ENCODE assay signal across 25 mouse cellular contexts in the genomic region with DNA sequence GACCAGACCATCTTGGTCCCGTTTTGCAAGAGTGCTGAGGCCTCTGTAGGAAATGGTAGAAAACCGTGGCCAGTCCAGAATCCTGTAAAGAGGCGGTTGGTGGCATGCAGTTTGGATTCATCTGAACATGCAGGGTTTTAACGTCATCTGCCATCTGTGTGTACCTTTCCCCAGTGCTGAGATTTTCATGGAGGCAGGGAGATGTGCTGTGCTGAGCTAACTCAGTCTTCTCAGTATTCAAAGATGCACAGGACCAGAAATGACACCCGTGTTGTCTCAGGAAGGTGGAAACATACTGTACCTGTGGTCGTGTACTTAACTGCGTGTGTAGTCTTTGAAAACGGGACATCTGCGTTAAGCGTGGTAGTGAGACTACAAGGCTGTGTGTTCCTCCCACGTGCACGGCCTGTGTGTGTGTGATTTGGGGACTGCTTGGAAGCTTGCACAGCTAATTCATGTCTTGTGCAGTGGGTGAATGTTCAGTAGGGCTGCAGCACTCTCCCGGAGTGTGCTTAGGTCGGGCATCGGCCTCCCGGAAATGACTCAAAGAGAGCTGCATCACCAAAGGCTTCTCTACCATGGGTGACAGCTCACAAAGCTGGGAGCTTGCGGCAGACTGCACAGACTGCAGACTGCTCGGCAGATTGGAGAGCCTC. TPM values are rescaled to one million over a fixed set of nuclear protein-coding genes. Genes with fewer than 3 reads are reported as not detected.
DNase-seq lines count a peak whose midpoint lies in the region; ATAC-seq and TF ChIP-seq lines count a peak whose summit lies in the region.
"Had no signal": no experiment of that assay in that cellular context is flagged by ENCODE, and none has a peak within 500 bp of the region (broad histone marks: within the 10 kb centered on the region; RNA-seq: fewer than 3 reads in every experiment).

No protein-coding gene starts in this region.

- H3K4me3 ChIP-seq in left cerebral cortex, adult 2 months, result no peak overlapping the region
- H3K4me3 ChIP-seq in liver, postnatal 0 days (ENCODE audit: low read depth, low read length), result no peak overlapping the region
- no peak overlapping the region for H3K4me3 ChIP-seq in gastrocnemius, adult 2 months
- H3K4me3 ChIP-seq: forebrain, embryonic 10.5 days; heart, embryonic 10.5 days; hindbrain, embryonic 15.5 days; liver, embryonic 13.5 days; lung, embryonic 15.5 days had no signal

- H3K4me1 ChIP-seq in liver, postnatal 0 days (ENCODE audit: insufficient read depth), result peaks cover 9% of the 10 kb centered on the region

- WGBS in liver, postnatal 0 days (ENCODE audit: insufficient replicate concordance), result 88% methylated on average over 18 of the region's 18 CpGs

- intact Hi-C loops in left cerebral cortex, adult 2 months (cut with DNase I), result no loop called here
- intact Hi-C loops in left cerebral cortex, postnatal 10 days (cut with DNase I), result no loop called here
- intact Hi-C loops in gastrocnemius, adult 2 months (cut with DNase I), result no loop called here

- no peak overlapping the region for H3K4me2 ChIP-seq in liver, postnatal 0 days (ENCODE audit: low read depth, low read length)
- H3K4me2 ChIP-seq: hindbrain, embryonic 15.5 days; liver, embryonic 13.5 days; lung, embryonic 15.5 days had no signal

- no peak for TF ChIP-seq CTCF in left cerebral cortex, adult 2 months (IDR thresholded peaks at IDR 0.05)
- TF ChIP-seq CTCF in liver, postnatal 0 days (IDR thresholded peaks at IDR 0.05; ENCODE audit: low read depth), result no peak
- no peak for TF ChIP-seq CTCF in gastrocnemius, adult 2 months (IDR thresholded peaks at IDR 0.05)

- no peaks in the 10 kb centered on the region for H3K27me3 ChIP-seq in liver, postnatal 0 days (ENCODE audit: insufficient read depth, low read length)
- H3K27me3 ChIP-seq: hindbrain, embryonic 15.5 days; lung, embryonic 15.5 days; Patski had no signal

- no peak for ATAC-seq in liver, postnatal 0 days
- ATAC-seq: forebrain, postnatal 0 days; midbrain, embryonic 16.5 days; Patski had no signal

- no peaks in the 10 kb centered on the region for H3K9me3 ChIP-seq in liver, postnatal 0 days (ENCODE audit: low read length)
- H3K9me3 ChIP-seq: forebrain, embryonic 10.5 days; heart, embryonic 10.5 days; hindbrain, embryonic 15.5 days; liver, embryonic 13.5 days; lung, embryonic 15.5 days had no signal

- H3K27ac ChIP-seq in left cerebral cortex, adult 2 months, result peak overlapping the region; percentile 66
- H3K27ac ChIP-seq in liver, postnatal 0 days (ENCODE audit: low read depth), result no peak overlapping the region
- no peak overlapping the region for H3K27ac ChIP-seq in gastrocnemius, adult 2 months
- H3K27ac ChIP-seq: forebrain, embryonic 10.5 days; heart, embryonic 10.5 days; hindbrain, embryonic 15.5 days; liver, embryonic 13.5 days; lung, embryonic 15.5 days had no signal

- no peak for TF ChIP-seq EP300 in liver, postnatal 0 days (IDR thresholded peaks at IDR 0.05; ENCODE audit: low read depth)

- H3K9ac ChIP-seq in liver, postnatal 0 days (replicated peaks), result no peak overlapping the region
- H3K9ac ChIP-seq: forebrain, postnatal 0 days; hindbrain, embryonic 15.5 days; liver, embryonic 13.5 days; lung, embryonic 15.5 days had no signal

- H3K36me3 ChIP-seq in liver, postnatal 0 days (replicated peaks; ENCODE audit: insufficient read depth, low read length), result no peaks in the 10 kb centered on the region; the same call in 1 of the 2 replicates
- H3K36me3 ChIP-seq: liver, embryonic 13.5 days; lung, embryonic 15.5 days had no signal

- peak; percentile 46 to 47 for DNase-seq in left cerebral cortex, adult 2 months (ENCODE audit: extremely low spot score in 1 of 2, low spot score in 2 of 2)
- no peak for DNase-seq in left cerebral cortex, postnatal 10 days (ENCODE audit: extremely low spot score in 1 of 2, low spot score in 2 of 2)
- peak; percentile 82 for DNase-seq in brain, adult 2 months (ENCODE audit: low read depth, low spot score)
- DNase-seq in layer of hippocampus, adult 18-20 months (ENCODE audit: low spot score in 2 of 2), result peak; percentile 64 to 82
- DNase-seq in layer of hippocampus, postnatal 25 days (ENCODE audit: extremely low spot score in 1 of 2, low spot score in 1 of 2), result peak; percentile 30 to 44
- DNase-seq in liver, postnatal 0 days, result no peak
- no peak for DNase-seq in gastrocnemius, adult 2 months
- DNase-seq: adrenal gland, adult 2 months; cerebellum, adult 11-12 months; cerebellum, postnatal 10 days; forebrain, postnatal 0 days; gastrocnemius, postnatal 10 days; heart, postnatal 4 days; kidney, adult 8-10 months; kidney, postnatal 25 days; liver, embryonic 13.5 days; thymus, postnatal 14 days had no signal

RNA-seq across cellular contexts. Expression of a gene that starts 5.8 kb away (rescaled TPM):
- total RNA-seq in left cerebral cortex, adult 2 months (2021), result 10 to 100 TPM; 38.8 to 40.5 TPM
- 10 to 100 TPM; 35.8 to 37.3 TPM for total RNA-seq in left cerebral cortex, postnatal 10 days (2021)
- 10 to 100 TPM; 45.3 to 45.8 TPM for total RNA-seq in layer of hippocampus, adult 18-20 months (2021)
- 10 to 100 TPM; 37.7 to 43.3 TPM for total RNA-seq in layer of hippocampus, postnatal 25 days (2021)
- polyA plus RNA-seq in liver, postnatal 0 days (2015; fragmentation: Nextera tagmentation; extraction: Ambion mirVana), result 0.50 and 0.62 TPM in 2 replicates
- 1 to 10 TPM; 1.9 to 2.7 TPM for total RNA-seq in gastrocnemius, adult 2 months (2021)

RNA-seq across cellular contexts. Expression of a gene that starts 5.9 kb away (rescaled TPM):
- total RNA-seq in left cerebral cortex, adult 2 months (2021), result 100 to 1,000 TPM; 162 TPM
- total RNA-seq in left cerebral cortex, postnatal 10 days (2021), result 100 to 1,000 TPM; 214 to 221 TPM
- 100 to 1,000 TPM; 163 to 171 TPM for total RNA-seq in layer of hippocampus, adult 18-20 months (2021)
- total RNA-seq in layer of hippocampus, postnatal 25 days (2021), result 100 to 1,000 TPM; 181 to 185 TPM
- 264 and 278 TPM in 2 replicates for polyA plus RNA-seq in liver, postnatal 0 days (2015; fragmentation: Nextera tagmentation; extraction: Ambion mirVana)
- 100 to 1,000 TPM; 135 to 160 TPM for total RNA-seq in gastrocnemius, adult 2 months (2021)

RNA-seq across cellular contexts. Expression of a gene that starts 22.3 kb away (rescaled TPM):
- 10 to 100 TPM; 15.6 to 18.4 TPM for total RNA-seq in left cerebral cortex, adult 2 months (2021)
- total RNA-seq in left cerebral cortex, postnatal 10 days (2021), result 10 to 100 TPM; 16.2 to 17.5 TPM
- 10 to 100 TPM; 17.9 to 18.9 TPM for total RNA-seq in layer of hippocampus, adult 18-20 months (2021)
- total RNA-seq in layer of hippocampus, postnatal 25 days (2021), result 10 to 100 TPM; 17.6 to 17.9 TPM
- polyA plus RNA-seq in liver, postnatal 0 days (2015; fragmentation: Nextera tagmentation; extraction: Ambion mirVana), result 9.6 and 9.8 TPM in 2 replicates
- 10 to 100 TPM; 13.0 to 17.4 TPM for total RNA-seq in gastrocnemius, adult 2 months (2021)

RNA-seq across cellular contexts. Expression of a gene that starts 23.3 kb away (rescaled TPM):
- total RNA-seq in left cerebral cortex, adult 2 months (2021), result 100 to 1,000 TPM; 101 to 105 TPM
- 100 to 1,000 TPM; 142 to 143 TPM for total RNA-seq in left cerebral cortex, postnatal 10 days (2021)
- 10 to 100 TPM; 97.5 to 98.5 TPM for total RNA-seq in layer of hippocampus, adult 18-20 months (2021)
- total RNA-seq in layer of hippocampus, postnatal 25 days (2021), result 100 to 1,000 TPM; 101 to 108 TPM
- polyA plus RNA-seq in liver, postnatal 0 days (2015; fragmentation: Nextera tagmentation; extraction: Ambion mirVana), result 1.6 and 1.7 TPM in 2 replicates
- 10 to 100 TPM; 46.2 to 48.3 TPM for total RNA-seq in gastrocnemius, adult 2 months (2021)

RNA-seq across cellular contexts. Expression of a gene that starts 56.2 kb away (rescaled TPM):
- total RNA-seq in left cerebral cortex, adult 2 months (2021), result 10 to 100 TPM; 84.3 to 85.7 TPM
- total RNA-seq in left cerebral cortex, postnatal 10 days (2021), result 10 to 100 TPM; 35.9 to 42.1 TPM
- total RNA-seq in layer of hippocampus, adult 18-20 months (2021), result 10 to 100 TPM; 49.0 to 63.4 TPM
- 10 to 100 TPM; 45.3 to 50.7 TPM for total RNA-seq in layer of hippocampus, postnatal 25 days (2021)
- not detected in 2 replicates for polyA plus RNA-seq in liver, postnatal 0 days (2015; fragmentation: Nextera tagmentation; extraction: Ambion mirVana)
- not detected for total RNA-seq in gastrocnemius, adult 2 months (2021)
- total RNA-seq: adrenal gland, adult 2 months; granulocyte monocyte progenitor cell, adult 5-6 weeks; heart, postnatal 4 days had no signal
- polyA plus RNA-seq: heart, embryonic 10.5 days; liver, embryonic 13.5 days; lung, embryonic 15.5 days; stomach, embryonic 14.5 days had no signal

Comparison
In these comparisons a context has a peak if more than half of its experiments do, and no peak if none do; other contexts are left out.
1. DNase-seq: peak in left cerebral cortex, adult 2 months (2 of 2), brain, adult 2 months (single experiment), layer of hippocampus, adult 18-20 months (2 of 2) and layer of hippocampus, postnatal 25 days (2 of 2); none in left cerebral cortex, postnatal 10 days (0 of 2), liver, postnatal 0 days (single experiment) and gastrocnemius, adult 2 months (single experiment).
2. RNA of a gene that starts 5.8 kb away (total RNA-seq): 45.3 to 45.8 TPM in layer of hippocampus, adult 18-20 months, 37.7 to 43.3 TPM in layer of hippocampus, postnatal 25 days, 38.8 to 40.5 TPM in left cerebral cortex, adult 2 months and 35.8 to 37.3 TPM in left cerebral cortex, postnatal 10 days; 1.9 to 2.7 TPM in gastrocnemius, adult 2 months; every median in the first group is over 4 times any median in the second.